Mouse (Mus musculus) liver, adult 2 months (tissue): ENCODE data around the gene Mta3.

ENCODE experiments used
- CTCF ChIP-seq: fragments of 200-500 bp; IDR thresholded peaks from 2 replicates; pipeline ENCODE4 v1.5.1; 2011; ENCODE audit warnings: low read depth, low read length, control low read depth
- POLR2A ChIP-seq: fragments of 200-500 bp; IDR thresholded peaks from 2 replicates; pipeline ENCODE4 v1.6.1; 2011; ENCODE audit warnings: low read length, control low read depth; ENCODE audit not compliant: insufficient read depth; ENCODE audit errors: extremely low read depth

- no peak for TF ChIP-seq POLR2A
- no peak for TF ChIP-seq CTCF
Observed at GRCm38 (mm10) chr17:83729029-83729428, 23.1 kb downstream of the Mta3 start.
